Mouse (Mus musculus) myocyte (in vitro differentiated cells): ENCODE data around the gene Trabd2b.

Source experiments
- E2F4 ChIP-seq: IDR thresholded peaks from one replicate; pipeline ENCODE4 v1.6.1; 2011; ENCODE audit warnings: mild to moderate bottlenecking, control low read depth, moderate library complexity; ENCODE audit not compliant: insufficient read depth
- MAX ChIP-seq: IDR thresholded peaks from one replicate; pipeline ENCODE4 v1.6.1; 2011; ENCODE audit warnings: low read depth, mild to moderate bottlenecking, control low read depth
- MYOD1 ChIP-seq, 3 experiments: IDR thresholded peaks; one replicate each; pipeline ENCODE4 v1.6.1; 2011; ENCODE audit warnings: control low read depth in 2 of 3, low read depth in 2 of 3, mild to moderate bottlenecking in 2 of 3, moderate library complexity in 1 of 3; ENCODE audit not compliant: insufficient read length in 2 of 3, control insufficient read depth in 1 of 3
- POLR2A ChIP-seq: IDR thresholded peaks from one replicate; pipeline ENCODE4 v1.6.1; 2011; ENCODE audit warnings: low read depth, mild to moderate bottlenecking, control low read depth, moderate library complexity; ENCODE audit not compliant: insufficient read length
- TCF12 ChIP-seq: IDR thresholded peaks from one replicate; pipeline ENCODE4 v1.6.1; 2011; ENCODE audit warnings: mild to moderate bottlenecking, control low read depth; ENCODE audit not compliant: poor library complexity, insufficient read depth, severe bottlenecking
- USF1 ChIP-seq: IDR thresholded peaks from one replicate; pipeline ENCODE4 v1.6.1; 2011; ENCODE audit warnings: low read depth, mild to moderate bottlenecking, control low read depth, moderate library complexity

GRCm38 (mm10) chr4:114448393-114449052 lies 42.0 kb downstream of the Trabd2b start:
- TF ChIP-seq POLR2A, result no peak
- no peak for TF ChIP-seq TCF12
- TF ChIP-seq MAX, result no peak
- TF ChIP-seq MYOD1 (IDR thresholded peaks at IDR 0.05; ENCODE audit: control insufficient read depth in 1 of 3, insufficient read length in 2 of 3, low read depth in 2 of 3), result no peak
- no peak for TF ChIP-seq USF1
- TF ChIP-seq E2F4, result no peak
